Mouse (Mus musculus) cortical plate, adult 2 months (tissue): Measurements from ENCODE around the gene Pemt.

Experiments used
- CTCF ChIP-seq: fragments of 200-500 bp; IDR thresholded peaks from 2 replicates; pipeline ENCODE4 v1.5.1; 2011; ENCODE audit warnings: mild to moderate bottlenecking, control low read depth, low read length; ENCODE audit not compliant: insufficient read depth; ENCODE audit errors: extremely low read depth
- POLR2A ChIP-seq: fragments of 200-500 bp; IDR thresholded peaks from 2 replicates; pipeline ENCODE4 v1.6.1; 2011; ENCODE audit warnings: mild to moderate bottlenecking, low read length, control low read depth; ENCODE audit not compliant: insufficient read depth; ENCODE audit errors: extremely low read depth

DNA sequence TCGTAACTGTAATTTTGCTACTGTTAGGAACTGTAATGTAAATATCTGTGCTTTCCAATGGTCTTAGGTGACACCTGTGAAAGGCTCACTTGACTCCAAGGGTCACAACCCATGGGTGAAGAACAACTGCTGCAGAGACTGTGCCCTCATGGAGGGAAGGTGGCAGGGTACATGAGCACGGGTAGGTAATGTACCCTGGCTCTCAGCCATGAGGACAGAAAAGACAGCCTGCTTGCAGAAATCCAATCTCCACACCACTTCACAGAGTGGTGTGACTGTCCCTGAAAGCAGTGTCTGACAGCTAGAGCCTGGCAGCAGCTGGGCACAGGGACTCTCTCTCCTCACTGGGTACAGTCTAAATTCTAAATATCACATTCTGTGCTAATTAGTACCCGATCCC is 34.8 kb downstream of the Pemt start:
- TF ChIP-seq CTCF: no peak
- TF ChIP-seq POLR2A: no peak
